Mouse (Mus musculus): Measurements from ENCODE around the gene Dip2c. TPM values are rescaled to one million over a fixed set of nuclear protein-coding genes. Genes with fewer than 3 reads are reported as not detected.

Gene Dip2c
- total and polyA plus RNA-seq, 3 experiments = not detected

DNA sequence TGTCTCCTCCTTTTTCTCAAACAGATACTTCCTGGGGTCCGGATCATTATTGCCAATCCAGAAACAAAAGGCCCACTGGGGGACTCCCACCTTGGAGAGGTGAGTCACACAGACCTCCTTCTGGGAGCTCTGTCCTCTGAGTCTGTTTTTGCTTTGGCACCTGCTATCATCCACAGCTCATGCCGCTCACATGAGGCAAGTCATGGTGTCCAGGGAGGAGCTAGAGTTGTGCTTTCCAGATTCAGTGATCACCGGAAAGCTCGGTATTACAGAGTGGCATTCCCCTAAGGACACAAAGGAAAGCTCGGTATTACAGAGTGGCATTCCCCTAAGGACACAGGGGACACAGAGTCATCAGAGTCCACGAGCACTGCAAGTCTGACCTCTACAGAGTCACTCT is 380.3 kb downstream of the Dip2c start:
- TF ChIP-seq ZKSCAN1 (IDR thresholded peaks at IDR 0.05; ENCODE audit: low read depth, low read length) = no peak
- TF ChIP-seq RAD21 (IDR thresholded peaks at IDR 0.05; ENCODE audit: low read depth, low read length) = no peak

GRCm38 (mm10) chr13:9660711-9661110 is 384.4 kb downstream of the Dip2c start:
- Histone ChIP-seq H3K36me3 (ENCODE audit: control insufficient read depth in 1 of 2, insufficient read depth in 2 of 2, low read length in 2 of 2) (peaks cover 0 to 9% of the 10 kb centered on the region in 2 experiments; a peak in 2 of 4 replicates), H3K4me3 (ENCODE audit: control insufficient read depth in 1 of 2, insufficient read depth in 1 of 2, low read depth in 2 of 2, low read length in 2 of 2) (no peak overlapping the region), H3K9ac (ENCODE audit: control insufficient read depth, low read depth, low read length, poor library complexity, severe bottlenecking) (no peak overlapping the region), H3K27ac (ENCODE audit: control insufficient read depth, low read depth, low read length) (no peak overlapping the region), H3K27me3 (ENCODE audit: control insufficient read depth in 1 of 2, insufficient read depth in 2 of 2, low read length in 2 of 2) (no peaks in the 10 kb centered on the region), H3K79me2 (ENCODE audit: control insufficient read depth, insufficient read depth, low read length, poor library complexity) (no peaks in the 10 kb centered on the region), H3K9me3 (replicated peaks; ENCODE audit: insufficient read depth, low read length) (no peaks in the 10 kb centered on the region), H3K4me1 (ENCODE audit: control insufficient read depth in 1 of 2, insufficient read depth in 2 of 2, low read length in 2 of 2) (peaks cover 0 to 7% of the 10 kb centered on the region in 2 experiments; a peak in 2 of 4 replicates)
- no peak for TF ChIP-seq ZC3H11A (IDR thresholded peaks at IDR 0.05; ENCODE audit: low read depth, low read length)
- TF ChIP-seq ELF1 (IDR thresholded peaks at IDR 0.05; ENCODE audit: low read depth, low read length) = no peak
- no peak for TF ChIP-seq ZKSCAN1 (IDR thresholded peaks at IDR 0.05; ENCODE audit: low read depth, low read length)
- TF ChIP-seq GATA1 (IDR thresholded peaks at IDR 0.05; ENCODE audit: low read depth, low read length) = no peak
- no peak for TF ChIP-seq KAT2A (conservative IDR thresholded peaks at IDR 0.05; ENCODE audit: low read depth, low read length)
- TF ChIP-seq TAL1 (IDR thresholded peaks at IDR 0.05; ENCODE audit: low read length) = no peak
- TF ChIP-seq RCOR1 (IDR thresholded peaks at IDR 0.05; ENCODE audit: low read depth, low read length) = no peak
- no peak for TF ChIP-seq TBP (IDR thresholded peaks at IDR 0.05; ENCODE audit: low read depth, low read length)
- no peak for TF ChIP-seq USF1 (IDR thresholded peaks at IDR 0.05; ENCODE audit: low read depth, low read length)
- TF ChIP-seq CHD1 (IDR thresholded peaks at IDR 0.05; ENCODE audit: low read depth, low read length) = no peak
- TF ChIP-seq MEF2A (IDR thresholded peaks at IDR 0.05; ENCODE audit: extremely low read depth, insufficient replicate concordance, low read depth, low read length, poor library complexity, severe bottlenecking) = no peak
- TF ChIP-seq CHD2 (IDR thresholded peaks at IDR 0.05; ENCODE audit: low read length) = no peak
- TF ChIP-seq GABPA (IDR thresholded peaks at IDR 0.05; ENCODE audit: low read depth, low read length) = no peak
- TF ChIP-seq MYB (IDR thresholded peaks at IDR 0.05; ENCODE audit: low read depth, low read length) = no peak
- TF ChIP-seq ZNF384 (IDR thresholded peaks at IDR 0.05; ENCODE audit: low read depth, low read length) = no peak
- TF ChIP-seq MAX (IDR thresholded peaks at IDR 0.05; ENCODE audit: low read length) = no peak
- no peak for TF ChIP-seq HCFC1 (IDR thresholded peaks at IDR 0.05; ENCODE audit: low read depth, low read length)
- no peak for DNase-seq (ENCODE audit: low read depth, low spot score)

More for the DNA sequence above, 380.3 kb downstream of the Dip2c start:
- H3K4me1 ChIP-seq (ENCODE audit: control insufficient read depth in 1 of 2, insufficient read depth in 2 of 2, low read length in 2 of 2) = peaks cover 0 to 7% of the 10 kb centered on the region in 2 experiments; a peak in 2 of 4 replicates
- no peak for DNase-seq (ENCODE audit: low read depth, low spot score)
- H3K36me3 ChIP-seq (ENCODE audit: control insufficient read depth in 1 of 2, insufficient read depth in 2 of 2, low read length in 2 of 2) = peaks cover 0 to 9% of the 10 kb centered on the region in 2 experiments; a peak in 2 of 4 replicates
- H3K9me3 ChIP-seq (replicated peaks; ENCODE audit: insufficient read depth, low read length) = no peaks in the 10 kb centered on the region
- no peak overlapping the region for H3K27ac ChIP-seq (ENCODE audit: control insufficient read depth, low read depth, low read length)
- no peak overlapping the region for H3K9ac ChIP-seq (ENCODE audit: control insufficient read depth, low read depth, low read length, poor library complexity, severe bottlenecking)
- H3K4me3 ChIP-seq (ENCODE audit: control insufficient read depth in 1 of 2, insufficient read depth in 1 of 2, low read depth in 2 of 2, low read length in 2 of 2) = no peak overlapping the region
- H3K27me3 ChIP-seq (ENCODE audit: control insufficient read depth in 1 of 2, insufficient read depth in 2 of 2, low read length in 2 of 2) = no peaks in the 10 kb centered on the region
- H3K79me2 ChIP-seq (ENCODE audit: control insufficient read depth, insufficient read depth, low read length, poor library complexity) = no peaks in the 10 kb centered on the region
